Mouse (Mus musculus) testis, adult 2 months (tissue): ENCODE results near the gene Ncam1.

Experiments
- CTCF ChIP-seq: fragments of 200-500 bp; IDR thresholded peaks from 2 replicates; pipeline ENCODE4 v1.5.1; 2012; ENCODE audit warnings: low read depth, mild to moderate bottlenecking, inconsistent platforms, low read length, moderate library complexity; ENCODE audit not compliant: control insufficient read depth, insufficient read depth, insufficient replicate concordance
- POLR2A ChIP-seq: fragments of 200-500 bp; IDR thresholded peaks from 2 replicates; pipeline ENCODE4 v1.6.1; 2012; ENCODE audit warnings: low read depth, mild to moderate bottlenecking, inconsistent platforms, low read length, moderate library complexity; ENCODE audit not compliant: control insufficient read depth

- no peak for TF ChIP-seq CTCF
- no peak for TF ChIP-seq POLR2A
These were observed 271.4 kb downstream of the Ncam1 start for GRCm38 (mm10) chr9:49527340-49527739.
